ENCODE assay signal across 9 mouse cellular contexts in genomic region chr2:101472449-101473115, GRCm38 (mm10).
A peak's percentile ranks its signal among the peaks of the same experiment; 100 is the strongest.
DNase-seq lines count a peak whose midpoint lies in the region; ATAC-seq and TF ChIP-seq lines count a peak whose summit lies in the region.
"Had no signal": no experiment of that assay in that cellular context is flagged by ENCODE, and none has a peak within 500 bp of the region (broad histone marks: within the 10 kb centered on the region; RNA-seq: fewer than 3 reads in every experiment).

No protein-coding gene starts in this region.

- peak; percentile 86 for ATAC-seq in forebrain, embryonic 12.5 days (ENCODE audit: low FRiP score)
- peak; percentile 83 for ATAC-seq in lung, embryonic 14.5 days (ENCODE audit: insufficient read depth)

- no peaks in the 10 kb centered on the region for H3K36me3 ChIP-seq in forebrain, embryonic 12.5 days (replicated peaks)
- no peaks in the 10 kb centered on the region for H3K36me3 ChIP-seq in lung, embryonic 14.5 days (ENCODE audit: insufficient read depth)
- H3K36me3 ChIP-seq: limb, embryonic 15.5 days had no signal

- H3K27ac ChIP-seq in forebrain, embryonic 12.5 days: no peak overlapping the region
- no peak overlapping the region for H3K27ac ChIP-seq in lung, embryonic 14.5 days (ENCODE audit: low read depth)
- H3K27ac ChIP-seq: limb, embryonic 15.5 days had no signal

- H3K9ac ChIP-seq in forebrain, embryonic 12.5 days: no peak overlapping the region
- no peak overlapping the region for H3K9ac ChIP-seq in lung, embryonic 14.5 days
- H3K9ac ChIP-seq: limb, embryonic 15.5 days had no signal

- peak; percentile 91 for DNase-seq in ES-CJ7 (ENCODE audit: low read depth, low spot score)
- peak; percentile 21 for DNase-seq in c-Kit-negative CD71-positive TER-119-positive erythroid progenitor cells, embryonic 14.5 days (ENCODE audit: low read depth, low spot score)
- peak; percentile 88 for DNase-seq in heart, postnatal 4 days
- peak; percentile 87 for DNase-seq in layer of hippocampus, adult 11-12 months (ENCODE audit: low spot score)
- peak; percentile 96 for DNase-seq in lung, embryonic 14.5 days
- peak; percentile 72 for DNase-seq in ovary, postnatal 14 days (ENCODE audit: low spot score)
- DNase-seq in thymus, postnatal 10 days (ENCODE audit: low spot score in 2 of 2): peak; percentile 79 to 92

- 30% methylated on average over 8 of the region's 8 CpGs for WGBS in forebrain, embryonic 12.5 days
- WGBS in lung, embryonic 14.5 days: 32% methylated on average over 8 of the region's 8 CpGs

- H3K9me3 ChIP-seq in forebrain, embryonic 12.5 days: no peaks in the 10 kb centered on the region
- H3K9me3 ChIP-seq in lung, embryonic 14.5 days (ENCODE audit: low read depth, low read length): no peaks in the 10 kb centered on the region
- H3K9me3 ChIP-seq: limb, embryonic 15.5 days had no signal

- TF ChIP-seq CTCF in lung, embryonic 14.5 days (IDR thresholded peaks at IDR 0.05; ENCODE audit: low read depth): peak; percentile 96

- no peaks in the 10 kb centered on the region for H3K4me1 ChIP-seq in forebrain, embryonic 12.5 days
- H3K4me1 ChIP-seq in lung, embryonic 14.5 days (ENCODE audit: insufficient read depth): no peaks in the 10 kb centered on the region
- H3K4me1 ChIP-seq: limb, embryonic 15.5 days had no signal

- no peaks in the 10 kb centered on the region for H3K27me3 ChIP-seq in forebrain, embryonic 12.5 days
- no peaks in the 10 kb centered on the region for H3K27me3 ChIP-seq in lung, embryonic 14.5 days (ENCODE audit: insufficient read depth, low read length)
- H3K27me3 ChIP-seq: limb, embryonic 15.5 days had no signal

- no peak overlapping the region for H3K4me3 ChIP-seq in forebrain, embryonic 12.5 days (replicated peaks)
- no peak overlapping the region for H3K4me3 ChIP-seq in lung, embryonic 14.5 days (ENCODE audit: low read depth, low read length)
- H3K4me3 ChIP-seq: limb, embryonic 15.5 days had no signal

- no peak overlapping the region for H3K4me2 ChIP-seq in forebrain, embryonic 12.5 days
- H3K4me2 ChIP-seq in lung, embryonic 14.5 days: no peak overlapping the region
- H3K4me2 ChIP-seq: limb, embryonic 15.5 days had no signal

Comparison
In these comparisons a context has a peak if more than half of its experiments do, and no peak if none do; other contexts are left out.
1. DNase-seq: peak in every context shown above with its lines; median percentile 96 in lung, embryonic 14.5 days; 91 in ES-CJ7; 88 in heart, postnatal 4 days; 87 in layer of hippocampus, adult 11-12 months; 86 in thymus, postnatal 10 days; 72 in ovary, postnatal 14 days; 21 in c-Kit-negative CD71-positive TER-119-positive erythroid progenitor cells, embryonic 14.5 days.